Comparison of ENCODE assay signal across 15 mouse cellular contexts in genomic region chr1:67286338-67286737, GRCm38 (mm10).
DNase-seq lines count a peak whose midpoint lies in the region.
"Had no signal": no experiment of that assay in that cellular context is flagged by ENCODE, and none has a peak within 500 bp of the region (broad histone marks: within the 10 kb centered on the region; RNA-seq: fewer than 3 reads in every experiment).

No protein-coding gene starts in this region.

- peak; percentile 4 for DNase-seq in adrenal gland, adult 2 months
- no peak for DNase-seq in adrenal gland, adult 18-20 months (ENCODE audit: low spot score in 2 of 2)
- DNase-seq in left cerebral cortex, adult 11 months (ENCODE audit: low spot score) = peak; percentile 8
- DNase-seq in left cerebral cortex, adult 8-10 months (ENCODE audit: low spot score in 2 of 2) = no peak
- peak; percentile 64 for DNase-seq in Muller cell, postnatal 12 days (ENCODE audit: inconsistent ontology term)
- DNase-seq in telencephalon, adult 2 months (ENCODE audit: low read depth, low spot score) = peak; percentile 40
- no peak for DNase-seq in B cell, adult 2 months
- DNase-seq: adrenal gland, postnatal 10 days; adrenal gland, postnatal 25 days; cerebellum, adult 11-12 months; cerebellum, adult 2 months; cerebellum, adult 9-10 months; cerebellum, postnatal 10 days; cerebellum, postnatal 25 days; forebrain, postnatal 0 days had no signal

Comparison
In these comparisons a context has a peak if more than half of its experiments do, and no peak if none do; other contexts are left out.
1. DNase-seq: peak in adrenal gland, adult 2 months (single experiment), left cerebral cortex, adult 11 months (single experiment), Muller cell, postnatal 12 days (single experiment) and telencephalon, adult 2 months (single experiment); none in adrenal gland, adult 18-20 months (0 of 2), left cerebral cortex, adult 8-10 months (0 of 2) and B cell, adult 2 months (0 of 2).